Comparison of ENCODE assay signal across 12 mouse cellular contexts in the genomic region with DNA sequence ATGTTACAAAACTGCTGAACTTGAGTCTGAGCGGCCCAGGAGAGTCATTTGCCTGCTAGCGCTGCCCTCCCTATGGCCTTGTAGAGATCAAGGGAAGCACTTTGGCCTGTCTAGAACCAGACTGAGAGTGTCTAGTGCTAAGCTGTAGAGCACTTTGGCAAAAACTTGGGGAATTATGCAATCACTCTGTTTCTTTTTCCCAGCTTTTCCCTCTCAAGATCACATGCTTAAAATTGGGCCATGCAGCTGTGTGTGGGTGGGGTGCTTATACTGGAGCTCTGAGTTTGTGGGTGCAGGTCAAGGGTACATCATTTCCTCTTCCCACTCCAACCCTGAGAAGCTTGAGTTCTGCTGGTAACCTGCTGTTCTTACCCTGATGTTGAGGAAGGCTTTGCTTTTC. TPM values are rescaled to one million over a fixed set of nuclear protein-coding genes. Genes with fewer than 3 reads are reported as not detected.
DNase-seq lines count a peak whose midpoint lies in the region; ATAC-seq lines count a peak whose summit lies in the region.
"Had no signal": no experiment of that assay in that cellular context is flagged by ENCODE, and none has a peak within 500 bp of the region (broad histone marks: within the 10 kb centered on the region; RNA-seq: fewer than 3 reads in every experiment).

No protein-coding gene starts in this region.

- DNase-seq in kidney, adult 9 months, result peak; percentile 9
- DNase-seq in kidney, postnatal 10 days, result no peak
- DNase-seq in fat pad, adult 2 months (ENCODE audit: extremely low read depth, low read depth, low spot score), result peak; percentile 82
- peak; percentile 58 to 64 for DNase-seq in heart, postnatal 10 days
- DNase-seq in right cerebral cortex, postnatal 36 days (ENCODE audit: low spot score in 2 of 2), result peak; percentile 24 to 47
- no peak for DNase-seq in hindbrain, embryonic 14.5 days (ENCODE audit: low spot score)

- H3K27me3 ChIP-seq in forebrain, embryonic 15.5 days, result no peaks in the 10 kb centered on the region
- H3K27me3 ChIP-seq in hindbrain, embryonic 14.5 days (ENCODE audit: control insufficient read depth, insufficient read depth, low read length), result no peaks in the 10 kb centered on the region
- no peaks in the 10 kb centered on the region for H3K27me3 ChIP-seq in midbrain, embryonic 15.5 days (replicated peaks)

- no peaks in the 10 kb centered on the region for H3K9me3 ChIP-seq in forebrain, embryonic 15.5 days
- H3K9me3 ChIP-seq in hindbrain, embryonic 14.5 days (ENCODE audit: control insufficient read depth, low read length), result no peaks in the 10 kb centered on the region
- no peaks in the 10 kb centered on the region for H3K9me3 ChIP-seq in midbrain, embryonic 15.5 days
- H3K9me3 ChIP-seq: forebrain, embryonic 10.5 days; G1E had no signal

- ATAC-seq in forebrain, embryonic 15.5 days (replicated peaks), result no peak
- no peak for ATAC-seq in hindbrain, embryonic 14.5 days (ENCODE audit: low FRiP score)
- no peak for ATAC-seq in midbrain, embryonic 15.5 days (replicated peaks)

- no peak overlapping the region for H3K4me2 ChIP-seq in forebrain, embryonic 15.5 days (replicated peaks)
- H3K4me2 ChIP-seq in hindbrain, embryonic 14.5 days (replicated peaks), result no peak overlapping the region
- H3K4me2 ChIP-seq in midbrain, embryonic 15.5 days, result no peak overlapping the region

- peaks cover 4% of the 10 kb centered on the region; the same call in 1 of the 2 replicates for H3K4me1 ChIP-seq in forebrain, embryonic 15.5 days
- no peaks in the 10 kb centered on the region for H3K4me1 ChIP-seq in hindbrain, embryonic 14.5 days (replicated peaks; ENCODE audit: control insufficient read depth, insufficient read depth, low read length)
- no peaks in the 10 kb centered on the region for H3K4me1 ChIP-seq in midbrain, embryonic 15.5 days

- no peaks in the 10 kb centered on the region for H3K36me3 ChIP-seq in forebrain, embryonic 15.5 days
- no peaks in the 10 kb centered on the region for H3K36me3 ChIP-seq in hindbrain, embryonic 14.5 days (replicated peaks; ENCODE audit: control insufficient read depth, insufficient read depth)
- no peaks in the 10 kb centered on the region for H3K36me3 ChIP-seq in midbrain, embryonic 15.5 days (replicated peaks)
- H3K36me3 ChIP-seq: forebrain, embryonic 10.5 days; G1E had no signal

- H3K27ac ChIP-seq in forebrain, embryonic 15.5 days (replicated peaks), result no peak overlapping the region
- H3K27ac ChIP-seq in hindbrain, embryonic 14.5 days, result no peak overlapping the region
- no peak overlapping the region for H3K27ac ChIP-seq in midbrain, embryonic 15.5 days
- H3K27ac ChIP-seq: forebrain, embryonic 10.5 days; kidney, postnatal 0 days had no signal

- no peak overlapping the region for H3K9ac ChIP-seq in forebrain, embryonic 15.5 days (replicated peaks)
- no peak overlapping the region for H3K9ac ChIP-seq in hindbrain, embryonic 14.5 days
- H3K9ac ChIP-seq in midbrain, embryonic 15.5 days, result no peak overlapping the region

- intact Hi-C loops in heart, postnatal 10 days (cut with DNase I), result no loop called here

- WGBS in forebrain, embryonic 15.5 days, result 89% methylated on average over 2 of the region's 2 CpGs
- 89% methylated on average over 2 of the region's 2 CpGs for WGBS in hindbrain, embryonic 14.5 days
- 89% methylated on average over 2 of the region's 2 CpGs for WGBS in midbrain, embryonic 15.5 days

- H3K4me3 ChIP-seq in forebrain, embryonic 15.5 days, result no peak overlapping the region
- H3K4me3 ChIP-seq in hindbrain, embryonic 14.5 days (replicated peaks; ENCODE audit: low read length), result no peak overlapping the region
- H3K4me3 ChIP-seq in midbrain, embryonic 15.5 days, result no peak overlapping the region
- H3K4me3 ChIP-seq: forebrain, embryonic 10.5 days had no signal

RNA-seq across cellular contexts. Expression of gene Gm13691, which starts 32.6 kb away (rescaled TPM):
- total RNA-seq in heart, postnatal 10 days (2021), result 1 to 10 TPM; 1.0 to 1.1 TPM
- not detected in 2 replicates for polyA plus RNA-seq in forebrain, embryonic 15.5 days (2015; fragmentation: Nextera tagmentation; extraction: Ambion mirVana)
- not detected in 2 replicates for polyA plus RNA-seq in hindbrain, embryonic 14.5 days (2014; fragmentation: Nextera tagmentation; extraction: Ambion mirVana)
- not detected in 2 replicates for polyA plus RNA-seq in midbrain, embryonic 15.5 days (2015; fragmentation: Nextera tagmentation; extraction: Ambion mirVana)
- polyA plus RNA-seq: forebrain, embryonic 10.5 days; G1E; kidney, postnatal 0 days had no signal

RNA-seq across cellular contexts. Expression of gene Gm13697, which starts 38.4 kb away (rescaled TPM):
- total RNA-seq in heart, postnatal 10 days (2021), result 1 to 10 TPM; 1.0 to 1.1 TPM
- polyA plus RNA-seq in forebrain, embryonic 15.5 days (2015; fragmentation: Nextera tagmentation; extraction: Ambion mirVana), result not detected in 2 replicates
- not detected in 2 replicates for polyA plus RNA-seq in hindbrain, embryonic 14.5 days (2014; fragmentation: Nextera tagmentation; extraction: Ambion mirVana)
- not detected in 2 replicates for polyA plus RNA-seq in midbrain, embryonic 15.5 days (2015; fragmentation: Nextera tagmentation; extraction: Ambion mirVana)
- polyA plus RNA-seq: forebrain, embryonic 10.5 days; G1E; kidney, postnatal 0 days had no signal

RNA-seq across cellular contexts. Expression of gene Gm13694, which starts 44.2 kb away (rescaled TPM):
- total RNA-seq in heart, postnatal 10 days (2021), result 1 to 10 TPM; 1.0 to 1.1 TPM
- not detected in 2 replicates for polyA plus RNA-seq in forebrain, embryonic 15.5 days (2015; fragmentation: Nextera tagmentation; extraction: Ambion mirVana)
- polyA plus RNA-seq in hindbrain, embryonic 14.5 days (2014; fragmentation: Nextera tagmentation; extraction: Ambion mirVana), result not detected in 2 replicates
- polyA plus RNA-seq in midbrain, embryonic 15.5 days (2015; fragmentation: Nextera tagmentation; extraction: Ambion mirVana), result not detected in 2 replicates
- polyA plus RNA-seq: forebrain, embryonic 10.5 days; G1E; kidney, postnatal 0 days had no signal

RNA-seq across cellular contexts. Expression of gene Gm13696, which starts 50.0 kb away (rescaled TPM):
- 1 to 10 TPM; 1.0 to 1.1 TPM for total RNA-seq in heart, postnatal 10 days (2021)
- polyA plus RNA-seq in forebrain, embryonic 15.5 days (2015; fragmentation: Nextera tagmentation; extraction: Ambion mirVana), result not detected in 2 replicates
- not detected in 2 replicates for polyA plus RNA-seq in hindbrain, embryonic 14.5 days (2014; fragmentation: Nextera tagmentation; extraction: Ambion mirVana)
- polyA plus RNA-seq in midbrain, embryonic 15.5 days (2015; fragmentation: Nextera tagmentation; extraction: Ambion mirVana), result not detected in 2 replicates
- polyA plus RNA-seq: forebrain, embryonic 10.5 days; G1E; kidney, postnatal 0 days had no signal

RNA-seq across cellular contexts. Expression of gene Gm13695, which starts 55.8 kb away (rescaled TPM):
- 1 to 10 TPM in 1 of 2 experiments, not detected in 1; 1.1 TPM for total RNA-seq in heart, postnatal 10 days (2021)
- not detected in 2 replicates for polyA plus RNA-seq in forebrain, embryonic 15.5 days (2015; fragmentation: Nextera tagmentation; extraction: Ambion mirVana)
- not detected in 2 replicates for polyA plus RNA-seq in hindbrain, embryonic 14.5 days (2014; fragmentation: Nextera tagmentation; extraction: Ambion mirVana)
- not detected in 2 replicates for polyA plus RNA-seq in midbrain, embryonic 15.5 days (2015; fragmentation: Nextera tagmentation; extraction: Ambion mirVana)
- total RNA-seq: G1E; megakaryocyte progenitor cell, adult 5-6 weeks had no signal
- polyA plus RNA-seq: forebrain, embryonic 10.5 days; G1E; kidney, postnatal 0 days had no signal

Comparison
In these comparisons a context has a peak if more than half of its experiments do, and no peak if none do; other contexts are left out.
1. DNase-seq: peak in kidney, adult 9 months (single experiment), fat pad, adult 2 months (single experiment), heart, postnatal 10 days (2 of 2) and right cerebral cortex, postnatal 36 days (2 of 2); none in kidney, postnatal 10 days (single experiment) and hindbrain, embryonic 14.5 days (single experiment).